Mouse (Mus musculus) midbrain, postnatal 0 days (tissue): ENCODE data around the gene Dhx40. TPM values are rescaled to one million over a fixed set of nuclear protein-coding genes. Genes with fewer than 3 reads are reported as not detected.

Source experiments
- ATAC-seq: fragments of 200-750 bp; cut with Nextera tagmentation; 2 replicates; pipeline ENCODE4 v1.8.0; 2017; ENCODE audit warnings: moderate number of reproducible peaks, mild to moderate bottlenecking, moderate TSS enrichment, moderate library complexity; ENCODE audit not compliant: low FRiP score
- DNase-seq: peaks from one replicate; pipeline ENCODE4 v3.0.0-alpha.2; 2015; ENCODE audit warnings: low spot score
- H3K27ac ChIP-seq: fragments of 300-500 bp; sonication (generic); 2 replicates; pipeline ENCODE4 v1.5.1; 2014; ENCODE audit warnings: low read depth, mild to moderate bottlenecking, low read length, mixed read lengths
- H3K27me3 ChIP-seq: fragments of 300-500 bp; sonication (generic); 2 replicates; pipeline ENCODE4 v1.6.1; 2014; ENCODE audit warnings: low read length, control low read depth, mixed read lengths; ENCODE audit not compliant: insufficient read depth
- H3K36me3 ChIP-seq: fragments of 300-500 bp; sonication (generic); 2 replicates; pipeline ENCODE4 v1.6.1; 2014; ENCODE audit warnings: low read length, control low read depth, mixed read lengths; ENCODE audit not compliant: insufficient read depth
- H3K4me1 ChIP-seq: fragments of 300-500 bp; sonication (generic); 2 replicates; pipeline ENCODE4 v1.6.1; 2014; ENCODE audit warnings: mild to moderate bottlenecking, control low read depth, antibody characterized with exemption, low read length, mixed read lengths; ENCODE audit not compliant: insufficient read depth
- H3K4me2 ChIP-seq: fragments of 300-500 bp; sonication (generic); 2 replicates; pipeline ENCODE4 v1.6.1; 2014; ENCODE audit warnings: low read depth, mild to moderate bottlenecking, low read length, mixed read lengths; ENCODE audit not compliant: poor library complexity, severe bottlenecking
- H3K4me3 ChIP-seq: fragments of 300-500 bp; sonication (generic); 2 replicates; pipeline ENCODE4 v1.5.1; 2014; ENCODE audit warnings: low read depth, mild to moderate bottlenecking, low read length, moderate library complexity
- H3K9ac ChIP-seq: fragments of 300-500 bp; sonication (generic); replicated peaks from 2 replicates; pipeline ENCODE4 v1.6.1; 2014; ENCODE audit warnings: mild to moderate bottlenecking, low read length, moderate library complexity, mixed read lengths; ENCODE audit not compliant: poor library complexity, severe bottlenecking
- H3K9me3 ChIP-seq: fragments of 300-500 bp; sonication (generic); 2 replicates; pipeline ENCODE4 v1.6.1; 2016; ENCODE audit warnings: low read length, control low read depth
- CTCF ChIP-seq: IDR thresholded peaks from 2 replicates; pipeline ENCODE4 v1.5.1; 2016; ENCODE audit warnings: antibody characterized with exemption, mild to moderate bottlenecking
- WGBS: fragments of 180-500 bp; shearing (Covaris S2); extraction: QIAGEN DNeasy Blood & Tissue Kit; methylation state at CpG from one replicate; pipeline ENCODE4 v1.1.7; 2014; 5-methylcytosine and 5-hydroxymethylcytosine counted together
- polyA plus RNA-seq: library from polyadenylated mRNA; unstranded; fragments of >200 nt; fragmentation: Nextera tagmentation; extraction: Ambion mirVana; gene quantifications from 2 replicates; pipeline ENCODE4 v1.2.1, GENCODE M21; 2015
- total RNA-seq: library from RNA; depleted of rRNA; stranded (reverse); fragments of >200 nt; gene quantifications from 2 replicates; pipeline ENCODE4 v1.2.3, GENCODE M21; 2014

Gene Dhx40
- total and polyA plus RNA-seq, 2 experiments from 2014 or later: 11.1 to 14.9 TPM

- H3K36me3 ChIP-seq: no peaks in the 10 kb centered on the region
- H3K27ac ChIP-seq: no peak overlapping the region
- H3K4me2 ChIP-seq: no peak overlapping the region
- H3K4me3 ChIP-seq: no peak overlapping the region
- H3K9me3 ChIP-seq: no peaks in the 10 kb centered on the region
- H3K4me1 ChIP-seq: peaks cover 5% of the 10 kb centered on the region; the same call in 1 of the 2 replicates
- no peak for ATAC-seq
- H3K27me3 ChIP-seq: no peaks in the 10 kb centered on the region
- DNase-seq: no peak
- TF ChIP-seq CTCF: no peak
- no peak overlapping the region for H3K9ac ChIP-seq
Observed at GRCm38 (mm10) chr11:86752404-86752803, 55.1 kb downstream of the Dhx40 start.

- H3K27ac ChIP-seq: no peak overlapping the region
- peaks cover 5% of the 10 kb centered on the region; the same call in 1 of the 2 replicates for H3K4me1 ChIP-seq
- ATAC-seq: no peak
- no peaks in the 10 kb centered on the region for H3K27me3 ChIP-seq
- H3K4me3 ChIP-seq: no peak overlapping the region
- no peak overlapping the region for H3K9ac ChIP-seq
- DNase-seq: no peak
- no peak for TF ChIP-seq CTCF
- no peak overlapping the region for H3K4me2 ChIP-seq
- H3K36me3 ChIP-seq: no peaks in the 10 kb centered on the region
- no peaks in the 10 kb centered on the region for H3K9me3 ChIP-seq
- WGBS: 98% methylated on average over 1 of the region's 1 CpGs
Observed at GRCm38 (mm10) chr11:86751010-86751409, 56.5 kb downstream of the Dhx40 start.

- TF ChIP-seq CTCF: no peak
- no peaks in the 10 kb centered on the region for H3K27me3 ChIP-seq
- 50% methylated on average over 3 of the region's 3 CpGs for WGBS
- no peak for DNase-seq
- no peak overlapping the region for H3K9ac ChIP-seq
- H3K4me1 ChIP-seq: 0 out of 2 replicates have a peak, but pooled peaks cover 5% of the 10 kb centered on the region
- H3K4me2 ChIP-seq: no peak overlapping the region
- H3K4me3 ChIP-seq: no peak overlapping the region
- no peak for ATAC-seq
- no peaks in the 10 kb centered on the region for H3K36me3 ChIP-seq
- no peaks in the 10 kb centered on the region for H3K9me3 ChIP-seq
- H3K27ac ChIP-seq: no peak overlapping the region
Observed at GRCm38 (mm10) chr11:86749776-86750423, 57.6 kb downstream of the Dhx40 start.

GRCm38 (mm10) chr11:86745634-86746404 is 61.7 kb downstream of the Dhx40 start:
- TF ChIP-seq CTCF: no peak
- Histone ChIP-seq H3K9me3 (no peaks in the 10 kb centered on the region), H3K36me3 (no peaks in the 10 kb centered on the region), H3K9ac (no peak overlapping the region), H3K27ac (no peak overlapping the region), H3K4me2 (no peak overlapping the region), H3K4me3 (no peak overlapping the region), H3K27me3 (no peaks in the 10 kb centered on the region), H3K4me1 (no peaks in the 10 kb centered on the region)
- 85% methylated on average over 3 of the region's 3 CpGs for WGBS
- DNase-seq: no peak
- no peak for ATAC-seq

GRCm38 (mm10) chr11:86742605-86743004 is 64.9 kb downstream of the Dhx40 start:
- Histone ChIP-seq H3K4me1 (no peaks in the 10 kb centered on the region), H3K27me3 (no peaks in the 10 kb centered on the region), H3K4me2 (no peak overlapping the region), H3K27ac (no peak overlapping the region), H3K9ac (no peak overlapping the region), H3K4me3 (no peak overlapping the region), H3K9me3 (no peaks in the 10 kb centered on the region), H3K36me3 (no peaks in the 10 kb centered on the region)
- ATAC-seq: no peak
- TF ChIP-seq CTCF: no peak
- WGBS: 52% methylated on average over 2 of the region's 2 CpGs
- no peak for DNase-seq

GRCm38 (mm10) chr11:86741505-86741904 is 66.0 kb downstream of the Dhx40 start:
- Histone ChIP-seq H3K9me3 (no peaks in the 10 kb centered on the region), H3K27ac (no peak overlapping the region), H3K27me3 (no peaks in the 10 kb centered on the region), H3K4me2 (no peak overlapping the region), H3K9ac (no peak overlapping the region), H3K36me3 (no peaks in the 10 kb centered on the region), H3K4me1 (no peaks in the 10 kb centered on the region), H3K4me3 (no peak overlapping the region)
- TF ChIP-seq CTCF: no peak
- 97% methylated on average over 5 of the region's 5 CpGs for WGBS
- ATAC-seq (no peak), DNase-seq (no peak)
